Mouse (Mus musculus) embryo, embryonic 10.5 days (tissue): ENCODE results near the gene Cmtm1.
"Not testable (repeated sequence)": the region's sequence is repeated elsewhere in the genome, so short reads cannot be mapped to it uniquely, and the experiment has no call there.

Experiments used
- DNase-seq: peaks from one replicate; pipeline ENCODE4 v3.0.0-alpha.2; 2015; ENCODE audit warnings: low spot score

Cmtm1 gene

DNA sequence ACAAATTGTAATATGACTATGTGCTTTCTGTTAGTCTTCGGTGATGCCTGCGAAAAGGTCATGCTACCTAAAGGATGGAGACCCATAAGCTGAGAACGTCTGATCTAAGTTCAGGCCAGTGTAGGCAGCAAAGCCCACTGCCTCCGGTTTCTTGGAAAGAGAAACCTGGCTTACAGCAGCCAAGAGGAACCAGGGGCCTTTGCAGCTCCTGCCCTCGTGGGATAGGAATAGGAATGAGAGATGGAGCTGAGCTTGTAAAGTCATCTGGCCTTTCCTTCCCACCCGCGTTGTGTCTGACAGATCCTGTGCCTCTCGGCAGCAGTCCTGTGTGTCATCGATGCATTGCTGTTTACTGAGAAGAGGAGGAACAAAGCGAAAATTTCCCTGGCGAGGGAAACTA, 11.3 kb upstream of the Cmtm1 start, which contains the start of gene Gm11020:
Gene Gm11020, plus strand, starts transcription at position 301 of the 400 bp plus-strand sequence.
- not testable (repeated sequence) for DNase-seq

DNA sequence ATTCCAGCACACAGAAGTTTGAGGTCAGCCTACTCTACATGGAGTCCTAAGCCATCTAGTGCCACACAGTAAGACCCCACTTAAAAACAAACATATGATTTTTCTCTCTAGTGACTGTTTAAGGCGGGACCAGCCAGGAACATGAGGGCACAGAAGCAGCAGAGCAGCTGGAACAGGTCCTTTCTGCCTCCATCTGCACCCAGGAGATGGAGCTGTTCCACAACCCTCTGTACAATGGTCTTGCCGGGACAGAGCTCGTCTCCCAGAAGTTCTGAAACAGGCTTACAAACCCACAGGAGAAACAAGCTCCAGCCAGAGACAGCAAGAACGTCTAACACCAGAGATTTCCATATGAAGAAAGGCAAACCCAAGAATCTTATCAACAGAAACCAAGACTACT, 3.4 kb upstream of the Cmtm1 start:
- no peak for DNase-seq

DNA sequence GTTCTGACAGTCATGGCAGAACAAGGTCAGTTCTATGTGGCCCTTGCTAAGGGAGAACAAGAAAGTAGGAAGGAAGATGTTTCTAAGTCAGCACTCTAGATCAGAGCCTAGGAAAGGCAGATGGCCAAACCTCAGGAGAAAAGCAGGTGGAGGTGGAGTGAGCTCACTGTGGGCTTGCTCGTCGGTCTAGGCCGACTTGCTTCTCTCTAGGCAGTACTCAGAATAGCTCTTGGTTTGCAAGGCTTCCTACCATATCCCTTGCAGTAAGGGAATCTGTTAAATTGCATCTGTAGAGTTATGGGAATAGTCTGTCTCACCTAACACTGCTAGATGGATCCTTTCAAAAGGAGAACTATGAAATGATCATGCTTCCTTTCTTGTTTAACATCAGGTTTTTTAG, 2.1 kb upstream of the Cmtm1 start:
- DNase-seq: not testable (repeated sequence)

DNA sequence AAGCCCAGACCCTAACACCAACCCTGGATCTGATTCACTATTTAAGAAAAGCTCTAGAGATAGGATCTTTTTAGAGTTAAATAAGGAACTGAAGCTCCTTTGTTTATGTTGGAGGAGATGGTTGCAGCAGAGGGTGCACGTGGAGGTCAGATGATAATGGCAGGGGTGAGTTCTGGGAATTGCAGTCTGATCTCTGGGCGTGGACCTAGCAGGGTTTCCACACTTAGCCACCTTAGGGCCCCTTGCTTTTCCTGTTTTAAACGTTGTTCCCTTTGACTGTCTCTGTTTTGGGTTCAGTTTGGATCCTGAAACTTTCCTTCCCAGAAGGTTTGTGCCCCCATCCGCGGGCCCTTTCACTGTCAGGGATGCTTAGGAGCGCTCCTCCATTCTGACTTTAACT, 1.6 kb downstream of the Cmtm1 start:
- DNase-seq: not testable (repeated sequence)

DNA sequence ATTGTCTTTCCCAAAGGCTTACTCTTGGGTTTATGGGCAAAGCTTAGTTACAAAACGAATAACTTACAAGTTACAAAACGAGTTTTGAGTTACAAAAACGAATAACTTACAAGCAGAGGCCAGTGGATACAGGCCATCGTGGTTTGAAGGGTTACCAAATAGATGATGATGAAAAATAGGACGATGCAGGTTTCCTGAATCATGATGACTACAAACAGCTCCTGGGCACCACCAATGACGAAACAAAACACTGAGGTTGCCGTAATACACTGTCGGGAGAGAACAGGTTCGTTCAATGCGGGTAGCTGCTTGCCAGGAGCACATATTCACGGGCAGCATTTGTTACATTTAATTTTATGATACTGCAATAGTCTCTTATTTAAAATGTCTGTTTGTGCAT, 5.0 kb downstream of the Cmtm1 start:
- DNase-seq: no peak

DNA sequence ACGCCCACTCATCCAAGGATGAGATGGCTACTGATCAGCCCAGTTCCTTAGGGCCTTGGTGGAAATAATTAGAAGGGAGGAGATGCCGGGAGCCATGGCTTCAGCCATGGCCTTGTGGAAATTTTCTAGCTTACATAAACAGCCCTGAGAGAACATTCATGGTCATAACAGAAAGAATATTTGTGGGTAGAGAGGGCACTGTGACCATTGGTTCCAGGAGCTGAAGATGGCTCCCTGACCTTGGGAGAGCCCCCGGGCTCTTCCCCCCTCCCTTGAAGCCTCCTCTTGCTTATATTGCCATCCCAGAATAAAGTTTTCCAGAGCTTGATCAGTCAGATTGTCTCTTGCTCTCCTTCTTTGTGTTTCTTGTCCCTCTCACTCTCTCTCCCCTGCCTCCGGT, 7.4 kb downstream of the Cmtm1 start:
- not testable (repeated sequence) for DNase-seq

DNA sequence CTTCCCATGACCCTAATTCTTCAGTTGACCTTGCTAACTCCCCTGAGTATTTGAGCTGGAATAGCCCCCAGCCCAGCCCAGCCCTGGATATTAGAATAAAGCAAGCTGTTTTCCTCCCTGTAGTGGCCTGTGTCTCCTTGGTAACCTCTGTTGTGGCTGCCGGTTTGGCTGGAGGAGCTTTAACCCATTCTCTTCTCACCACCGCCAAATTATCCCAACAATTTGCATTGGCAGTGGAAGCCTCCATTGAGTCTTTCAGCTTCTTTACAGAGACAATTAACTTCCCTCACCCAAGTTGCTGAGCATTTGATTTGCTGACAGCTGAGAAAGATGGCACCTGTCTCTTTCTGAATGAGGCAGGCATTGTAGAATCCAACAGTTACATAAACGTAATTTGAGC, 8.4 kb downstream of the Cmtm1 start:
- peak; percentile 72 for DNase-seq

DNA sequence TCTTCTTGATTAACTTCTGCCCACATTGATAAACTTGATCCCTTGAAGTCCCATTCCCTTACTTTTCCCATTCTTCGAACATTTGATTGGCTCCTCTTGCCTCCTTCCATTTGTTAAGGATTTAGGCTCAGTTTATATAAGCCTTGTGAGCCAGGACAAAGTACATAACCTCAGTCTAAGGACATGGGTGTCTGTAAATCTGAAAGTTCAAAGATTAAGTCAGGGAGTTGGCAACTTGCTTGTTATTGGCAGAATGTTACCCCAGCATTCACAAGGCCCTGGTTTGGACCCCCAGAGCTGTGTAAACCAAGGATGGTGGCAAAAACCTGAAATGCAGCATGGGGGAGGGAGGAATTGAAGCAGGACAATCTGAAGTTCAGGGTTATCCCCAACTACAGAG, 15.5 kb downstream of the Cmtm1 start:
- DNase-seq: no peak

DNA sequence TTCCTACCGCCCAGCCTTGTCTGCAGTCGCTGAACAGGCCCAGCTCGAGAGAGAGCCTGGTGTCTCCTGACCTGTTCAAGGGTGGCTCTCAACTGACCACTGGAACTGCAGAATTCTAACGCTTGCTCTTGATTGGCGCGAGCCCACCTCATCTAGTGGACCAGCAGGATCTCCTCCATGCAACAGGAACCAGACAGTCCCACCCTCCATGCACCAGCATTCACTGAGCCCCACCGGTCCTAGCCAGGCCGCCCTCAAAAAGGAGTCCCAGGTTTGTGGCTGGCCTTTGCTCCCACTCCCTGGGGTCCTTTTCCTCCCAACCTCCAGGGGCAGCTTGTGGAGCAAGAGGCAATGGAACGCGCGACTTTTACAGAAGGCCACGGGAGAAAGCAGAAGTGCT, 16.9 kb downstream of the Cmtm1 start, which contains the start of gene Cmtm2a:
Gene Cmtm2a, minus strand, starts transcription at position 101 of the 400 bp plus-strand sequence.
- not testable (repeated sequence) for DNase-seq

DNA sequence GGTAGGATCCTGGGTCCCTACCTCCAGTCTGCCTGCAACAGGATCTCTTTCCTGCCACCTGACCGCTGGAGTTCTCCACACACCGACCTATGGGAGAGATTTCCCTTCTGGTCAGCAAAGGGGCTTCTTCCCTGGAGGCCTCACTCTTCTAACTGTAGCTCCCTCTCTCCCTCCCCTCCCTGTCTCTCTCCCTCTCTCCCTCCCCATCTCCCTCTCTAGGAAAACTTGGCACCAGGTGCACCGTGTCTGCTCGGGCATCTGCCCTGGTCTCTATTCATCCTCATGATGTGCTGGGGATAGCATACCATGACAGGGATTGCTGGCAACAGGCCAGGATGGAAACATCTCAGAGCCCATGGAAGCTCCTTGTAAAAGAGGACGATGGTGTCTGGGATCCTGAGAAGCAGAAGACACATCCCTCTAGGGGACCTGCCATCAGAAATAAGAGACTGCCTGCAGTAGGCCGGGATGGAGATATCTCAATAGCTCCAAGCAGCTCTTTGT, 41.0 kb downstream of the Cmtm1 start:
- no peak for DNase-seq

DNA sequence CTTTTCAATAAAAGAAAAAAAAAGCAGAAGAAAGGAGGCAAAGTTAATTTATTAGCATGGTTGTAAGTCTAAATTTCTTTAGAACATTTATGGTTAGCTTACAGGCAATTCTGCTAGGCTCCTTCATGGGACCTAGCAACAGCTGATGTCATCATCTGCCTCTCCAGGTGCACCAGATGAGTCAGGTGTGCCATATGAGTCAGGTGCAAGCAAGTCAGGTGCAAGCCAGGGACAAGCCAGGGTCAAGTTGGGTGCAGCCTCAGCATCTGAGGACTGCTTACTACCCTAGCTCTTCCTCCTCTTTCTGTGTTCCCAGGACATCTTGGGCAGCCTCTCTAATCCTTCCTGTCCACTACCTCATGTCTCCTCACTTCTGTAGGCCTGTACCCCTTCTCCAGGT, 41.6 kb downstream of the Cmtm1 start:
- no peak for DNase-seq

DNA sequence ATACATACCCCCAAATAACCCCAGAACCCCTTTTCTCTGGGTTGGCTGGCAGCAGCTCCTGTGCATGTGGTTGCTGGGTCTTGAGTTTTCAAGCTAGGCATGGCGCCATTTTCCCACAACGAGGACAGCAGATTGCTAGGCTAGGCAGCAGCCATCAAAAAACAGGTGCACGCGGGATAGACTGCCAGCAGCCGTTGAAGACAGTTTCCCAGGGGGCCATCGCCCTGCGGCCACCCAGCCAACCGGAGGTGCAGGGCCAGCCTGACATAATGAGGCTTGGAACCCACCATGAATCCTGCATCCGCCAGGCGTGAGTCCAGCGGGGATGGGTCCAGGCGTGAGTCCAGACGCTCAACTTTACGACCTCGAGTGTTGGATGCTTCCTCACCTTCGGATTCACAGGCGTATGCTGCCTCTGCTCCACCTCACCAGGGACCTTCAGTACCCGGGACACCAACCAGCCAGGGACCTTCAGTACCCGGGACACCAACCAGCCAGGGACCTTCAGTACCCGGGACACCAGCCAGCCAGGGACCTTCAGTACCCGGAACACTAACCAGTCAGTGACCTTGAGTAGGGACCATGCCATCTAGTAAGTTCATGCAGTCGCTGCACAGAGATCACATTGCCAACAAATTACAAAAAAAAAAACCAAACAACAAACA, 45.5 kb downstream of the Cmtm1 start:
- DNase-seq: not testable (repeated sequence)

DNA sequence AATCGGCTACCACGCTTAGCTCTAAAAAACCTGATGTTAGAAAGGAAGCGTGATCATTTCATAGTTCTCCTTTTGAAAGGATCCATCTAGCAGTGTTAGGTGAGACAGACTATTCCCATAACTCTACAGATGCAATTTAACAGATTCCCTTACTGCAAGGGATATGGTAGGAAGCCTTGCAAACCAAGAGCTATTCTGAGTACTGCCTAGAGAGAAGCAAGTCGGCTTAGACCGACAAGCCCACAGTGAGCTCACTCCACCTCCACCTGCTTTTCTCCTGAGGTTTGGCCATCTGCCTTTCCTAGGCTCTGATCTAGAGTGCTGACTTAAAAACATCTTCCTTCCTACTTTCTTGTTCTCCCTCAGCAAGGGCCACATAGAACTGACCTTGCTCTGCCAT, 48.1 kb downstream of the Cmtm1 start:
- not testable (repeated sequence) for DNase-seq

DNA sequence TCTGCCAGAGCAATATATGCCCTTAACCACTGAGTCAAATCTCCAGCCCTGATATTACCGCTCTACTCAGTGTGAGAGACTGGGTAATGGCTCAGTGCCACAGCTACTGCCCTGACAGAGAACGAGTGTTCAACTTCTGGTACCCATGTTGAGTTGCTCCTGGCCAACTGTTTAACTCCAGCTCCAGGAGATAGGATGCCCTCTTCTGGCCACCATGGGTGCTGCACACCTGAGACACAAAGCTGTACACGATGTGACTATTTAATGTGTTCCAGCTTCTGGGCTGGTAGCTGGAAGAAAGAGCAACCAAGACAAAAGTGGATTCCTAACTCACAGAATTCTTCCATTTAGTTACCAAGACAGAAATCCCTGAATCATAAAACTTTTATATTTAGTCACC, 56.9 kb downstream of the Cmtm1 start:
- DNase-seq: peak; percentile 23

DNA sequence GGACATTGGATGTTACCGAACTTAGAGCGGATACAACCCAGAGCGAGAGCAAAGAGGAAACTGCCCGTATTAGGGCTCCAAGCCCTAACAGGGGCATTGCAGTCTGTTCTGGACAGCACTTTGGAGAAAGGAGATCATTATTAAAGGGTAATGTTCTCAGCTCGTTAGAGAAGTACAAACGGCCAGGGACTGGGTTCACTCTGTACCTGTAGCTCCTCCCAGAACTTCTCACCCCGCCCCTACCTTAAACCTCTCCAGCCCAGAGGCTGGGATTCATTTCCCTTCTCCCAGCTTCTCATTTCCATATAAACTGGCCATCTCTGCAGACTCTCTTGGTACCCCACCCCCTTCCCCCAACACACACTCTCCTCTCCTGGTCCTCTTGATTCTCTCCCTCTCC, 58.5 kb downstream of the Cmtm1 start:
- DNase-seq: peak; percentile 51

DNA sequence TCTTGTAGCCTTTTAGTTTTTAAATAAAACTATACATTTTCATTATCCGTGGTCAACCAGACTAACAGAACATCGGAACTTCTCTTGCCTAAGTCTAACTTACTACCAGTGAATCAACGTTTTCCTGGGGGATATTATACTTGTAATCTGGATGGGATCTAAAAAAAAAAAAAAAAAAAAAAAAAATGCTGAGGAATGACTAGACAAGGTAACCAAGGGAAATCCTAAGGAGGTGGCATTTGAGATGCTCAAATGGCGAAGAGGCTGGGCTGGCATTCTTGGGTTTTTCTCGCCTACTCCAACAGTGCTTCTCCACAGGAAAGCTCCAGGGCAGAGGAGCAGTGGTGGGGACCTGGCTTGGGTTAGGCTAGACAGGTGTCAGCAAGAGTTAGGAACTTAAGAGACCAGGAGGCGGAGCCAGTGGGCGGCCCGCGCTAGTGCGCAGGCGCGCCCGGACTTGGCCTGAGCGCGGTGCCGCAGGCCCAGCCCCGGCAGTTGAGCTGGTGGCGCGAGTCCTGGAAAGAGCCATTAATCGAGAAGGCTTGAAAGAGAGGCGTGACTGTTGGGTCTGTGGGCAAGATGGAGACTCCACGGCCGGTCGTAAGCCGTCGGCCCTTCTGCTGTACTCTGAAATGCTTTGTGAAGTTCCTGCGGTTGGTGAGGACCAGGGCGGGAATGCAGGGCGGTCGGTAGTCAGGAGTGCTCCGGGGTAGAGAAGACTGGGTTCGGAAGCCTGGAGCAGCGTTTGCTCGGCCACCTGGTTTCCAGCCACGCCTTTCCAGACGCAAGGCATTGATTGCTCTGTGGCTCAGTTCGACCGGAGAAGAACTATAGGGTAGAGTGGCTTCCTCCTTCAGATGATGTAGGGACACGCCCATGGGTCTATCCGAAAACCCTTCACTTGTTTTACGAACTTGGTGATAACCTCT, 59.2 kb downstream of the Cmtm1 start, which contains the start of gene Cklf:
Gene Cklf, plus strand, starts transcription at position 423 of the 929 bp plus-strand sequence.
- DNase-seq: peak; percentile 95

DNA sequence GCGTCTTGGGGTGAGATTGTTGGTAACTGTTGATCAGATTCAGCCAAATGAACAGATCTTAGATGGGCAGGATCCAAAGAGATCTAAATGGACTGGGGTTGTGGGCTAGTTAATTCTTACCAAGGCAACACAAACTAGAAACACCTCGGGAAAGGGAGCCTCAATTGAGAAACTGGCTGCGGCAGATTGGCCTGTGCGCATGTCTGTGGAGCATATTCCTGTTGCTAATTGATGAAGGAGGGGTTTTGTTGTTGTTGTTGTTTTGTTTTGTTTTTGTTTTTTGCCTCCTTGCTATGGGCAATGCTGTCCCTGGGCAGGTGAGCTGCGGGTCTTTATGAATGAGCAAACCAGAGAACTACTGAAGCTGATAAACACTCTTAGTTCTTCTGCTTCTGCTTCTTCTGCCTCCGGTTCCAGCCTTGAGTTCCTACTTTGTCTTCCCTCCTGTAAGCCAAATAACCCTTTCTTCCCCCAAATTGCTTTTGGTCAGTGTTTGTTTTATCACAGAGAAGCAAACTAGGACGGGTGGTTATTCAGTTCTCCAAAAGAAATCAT, 60.4 kb downstream of the Cmtm1 start:
- DNase-seq: no peak

DNA sequence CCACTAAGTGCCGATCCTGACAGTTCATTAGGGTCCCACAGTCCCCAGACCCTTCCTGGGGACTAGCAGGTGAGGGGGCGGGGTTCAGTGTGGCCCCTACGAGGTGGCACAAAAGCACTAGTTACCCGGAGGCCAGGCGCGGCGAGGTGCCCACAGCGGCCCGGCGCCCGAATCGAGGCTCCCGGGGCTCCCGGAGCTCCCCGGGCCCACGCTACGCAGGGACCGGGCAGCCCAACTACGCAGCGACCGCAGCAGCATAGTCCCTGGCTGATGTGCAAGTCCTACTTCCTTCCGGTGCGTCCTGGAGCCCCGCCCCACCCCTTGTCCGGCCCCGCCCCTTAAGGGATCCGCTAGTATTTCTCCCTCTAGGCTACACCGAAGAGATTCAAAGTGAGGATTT, 61.7 kb downstream of the Cmtm1 start, which contains the start of gene Tk2:
Gene Tk2, minus strand, starts transcription at position 283 of the 400 bp plus-strand sequence.
- DNase-seq: peak; percentile 86

DNA sequence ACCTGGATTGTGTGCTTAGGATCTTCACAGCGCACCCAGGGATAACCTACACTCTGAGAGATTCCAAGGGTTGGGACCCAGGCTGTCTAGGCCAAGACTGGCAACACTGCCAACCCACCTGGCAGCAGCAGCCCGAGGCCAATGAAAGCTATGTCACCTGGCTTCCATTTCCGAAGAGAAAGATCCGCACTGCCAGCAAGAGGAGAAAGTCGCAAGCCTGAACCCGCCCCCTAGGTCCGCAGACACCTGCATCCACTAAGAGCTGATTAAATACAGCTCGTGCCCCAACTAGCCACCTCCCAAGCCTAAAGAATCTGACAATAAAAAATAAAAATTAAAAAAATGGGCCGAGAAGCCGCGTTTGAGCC, 62.1 kb downstream of the Cmtm1 start:
- no peak for DNase-seq

DNA sequence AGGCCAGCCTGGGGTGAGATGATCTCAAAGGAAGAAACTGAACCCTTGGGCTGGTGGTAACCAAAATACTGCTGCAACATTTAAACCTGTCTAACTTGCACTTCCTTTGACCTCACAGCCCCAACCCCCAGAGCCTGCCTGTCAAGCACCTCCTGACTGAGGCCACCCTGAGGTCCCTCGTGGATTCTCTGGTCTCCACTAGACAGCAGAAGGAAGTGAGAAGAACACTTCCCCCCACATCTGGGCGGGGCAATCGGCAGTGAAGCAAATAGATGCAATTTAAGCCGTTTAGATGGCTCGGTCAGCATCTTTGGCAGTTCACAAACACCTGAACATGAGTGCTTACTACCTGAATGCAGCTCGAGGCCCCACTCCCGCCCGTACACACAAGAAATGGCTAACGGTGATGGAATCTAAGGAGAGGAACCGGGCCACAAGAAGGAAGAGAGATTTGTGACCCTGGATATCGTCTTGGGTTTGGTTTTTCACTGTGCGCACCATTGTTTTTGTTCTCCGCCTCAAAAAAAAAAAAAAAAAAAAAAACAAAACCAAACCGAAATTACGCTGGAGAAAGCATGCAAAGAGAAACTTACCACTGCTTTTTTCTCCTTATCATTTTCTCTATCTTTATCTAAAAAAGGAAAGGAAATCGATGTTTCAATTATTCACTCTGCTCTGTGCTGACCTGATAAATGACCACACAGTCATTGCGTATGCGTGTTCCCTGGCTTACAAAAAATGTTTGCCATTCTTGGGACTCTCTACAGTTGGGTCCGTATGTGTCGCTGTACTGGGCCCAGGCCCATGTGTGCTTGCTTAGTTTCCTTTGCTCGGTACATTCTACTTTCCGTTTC, 62.7 kb downstream of the Cmtm1 start:
- no peak for DNase-seq

DNA sequence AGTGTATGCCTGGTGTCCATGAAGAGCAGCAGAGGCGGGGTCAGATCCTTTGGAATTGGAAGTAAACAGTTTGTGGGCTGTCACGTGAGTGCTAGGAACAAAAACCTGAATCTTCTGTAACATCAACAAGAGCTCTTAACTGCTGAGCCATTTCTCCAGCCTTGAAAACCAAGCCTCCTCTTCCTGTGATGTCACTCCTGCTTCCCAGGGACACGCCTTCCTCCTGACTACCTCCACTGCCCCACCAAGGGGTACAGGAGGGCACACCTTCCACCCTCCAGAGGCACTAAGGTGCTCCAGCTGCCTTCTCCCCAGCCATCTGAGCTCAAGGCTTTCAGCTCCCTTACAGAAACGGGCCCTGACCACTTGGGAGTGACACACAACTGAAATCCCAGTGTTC, 63.3 kb downstream of the Cmtm1 start:
- DNase-seq: no peak
